Mouse (Mus musculus): ENCODE measurements at regions not wholly inside any gene's neighbourhood (a gene's known extent, or its start where the extent isn't known, plus 50 kb on each side); places are given as distances from the start of the nearest gene placed in this dataset.

DNA sequence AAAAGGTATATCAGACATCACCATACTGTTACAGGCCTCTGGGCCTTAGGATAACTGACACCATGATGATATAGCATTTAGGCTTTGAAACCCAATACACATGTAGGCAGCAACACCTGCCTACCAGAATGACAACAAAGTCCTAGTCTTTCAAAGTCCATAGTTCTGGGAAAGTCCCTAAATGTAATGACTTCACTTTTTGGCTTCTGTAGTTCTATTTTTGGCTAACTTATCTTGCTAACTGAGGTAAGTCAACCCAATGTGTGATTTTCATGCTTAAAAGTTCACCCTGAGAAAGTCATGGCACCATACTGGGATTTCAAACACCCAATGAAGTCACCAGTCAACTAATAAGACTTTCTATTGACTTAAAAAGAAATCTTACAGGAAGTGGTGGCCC lies 485.8 kb upstream of the Fam174a start:
- no peaks in the 10 kb centered on the region for H3K4me1 ChIP-seq
- DNase-seq (ENCODE audit: extremely low spot score, low spot score): no peak
- H3K27ac ChIP-seq: no peak overlapping the region
- no peaks in the 10 kb centered on the region for H3K27me3 ChIP-seq (ENCODE audit: poor library complexity, severe bottlenecking)
- no peak overlapping the region for H3K4me3 ChIP-seq
- no peaks in the 10 kb centered on the region for H3K36me3 ChIP-seq (replicated peaks)
- no peaks in the 10 kb centered on the region for H3K9me3 ChIP-seq

DNA sequence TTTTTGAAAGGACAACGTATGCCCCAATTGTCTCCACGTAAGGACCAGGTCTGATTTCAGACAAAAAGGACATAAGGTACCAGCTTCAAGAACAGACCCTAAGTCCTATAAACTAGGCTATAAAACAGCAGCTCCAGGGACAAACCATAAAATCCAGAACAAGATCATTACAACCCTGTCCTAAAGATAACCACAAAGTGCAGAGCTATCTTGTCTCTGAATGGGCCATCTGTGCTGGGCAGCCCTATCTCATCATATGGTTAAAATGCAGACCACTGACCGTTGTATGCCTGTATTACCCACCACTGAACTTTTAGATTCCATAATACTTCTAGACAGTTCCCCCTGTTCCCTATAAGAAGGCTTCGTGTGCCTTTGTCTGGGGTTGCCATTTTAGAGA lies 477.4 kb upstream of the Fam174a start:
- H3K4me1 ChIP-seq: no peaks in the 10 kb centered on the region
- H3K27me3 ChIP-seq (ENCODE audit: poor library complexity, severe bottlenecking): no peaks in the 10 kb centered on the region
- H3K9me3 ChIP-seq: no peaks in the 10 kb centered on the region
- WGBS: 93% methylated on average over 4 of the region's 4 CpGs
- no peak for DNase-seq (ENCODE audit: extremely low spot score, low spot score)
- H3K4me3 ChIP-seq: no peak overlapping the region
- H3K36me3 ChIP-seq (replicated peaks): no peaks in the 10 kb centered on the region
- no peak overlapping the region for H3K27ac ChIP-seq

DNA sequence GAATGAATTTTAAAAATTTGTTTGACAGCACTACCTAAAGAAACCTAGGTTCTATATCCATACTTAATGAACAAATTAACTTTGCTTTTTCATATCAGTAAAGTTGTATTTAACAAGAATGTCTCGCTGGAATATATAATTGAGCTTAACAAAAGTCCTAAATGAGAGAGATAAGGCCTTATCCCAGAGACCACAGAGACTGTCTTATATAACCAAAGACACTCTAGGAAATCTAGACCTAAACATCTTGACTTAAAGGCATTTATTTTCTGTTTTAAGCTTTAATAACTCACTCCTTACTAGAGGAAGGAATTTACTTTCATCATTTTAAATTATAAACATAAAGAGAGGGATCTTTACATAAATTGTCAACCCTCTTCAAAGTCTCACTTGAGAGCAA lies 461.9 kb upstream of the Fam174a start:
- Histone ChIP-seq H3K9me3 (no peaks in the 10 kb centered on the region), H3K36me3 (replicated peaks) (no peaks in the 10 kb centered on the region), H3K4me3 (no peak overlapping the region), H3K4me1 (no peaks in the 10 kb centered on the region), H3K27me3 (ENCODE audit: poor library complexity, severe bottlenecking) (no peaks in the 10 kb centered on the region), H3K27ac (no peak overlapping the region)
- WGBS: 87% methylated on average over 1 of the region's 1 CpGs
- DNase-seq (ENCODE audit: extremely low spot score, low spot score): no peak

GRCm38 (mm10) chr1:94858464-94858863 lies 455.0 kb upstream of the Fam174a start:
- H3K27me3 ChIP-seq (ENCODE audit: poor library complexity, severe bottlenecking): no peaks in the 10 kb centered on the region
- H3K9me3 ChIP-seq: no peaks in the 10 kb centered on the region
- 86% methylated on average over 2 of the region's 2 CpGs for WGBS
- no peaks in the 10 kb centered on the region for H3K4me1 ChIP-seq
- DNase-seq (ENCODE audit: extremely low spot score, low spot score): no peak
- H3K36me3 ChIP-seq (replicated peaks): no peaks in the 10 kb centered on the region
- H3K4me3 ChIP-seq: no peak overlapping the region
- H3K27ac ChIP-seq: no peak overlapping the region

GRCm38 (mm10) chr1:94868872-94869271 lies 444.6 kb upstream of the Fam174a start:
- Histone ChIP-seq H3K4me3 (no peak overlapping the region), H3K4me1 (no peaks in the 10 kb centered on the region), H3K27me3 (ENCODE audit: poor library complexity, severe bottlenecking) (no peaks in the 10 kb centered on the region), H3K27ac (no peak overlapping the region), H3K36me3 (replicated peaks) (no peaks in the 10 kb centered on the region), H3K9me3 (no peaks in the 10 kb centered on the region)
- no peak for DNase-seq (ENCODE audit: extremely low spot score, low spot score)

- Histone ChIP-seq H3K4me3 (no peak overlapping the region), H3K4me1 (no peaks in the 10 kb centered on the region), H3K27ac (no peak overlapping the region), H3K36me3 (replicated peaks) (no peaks in the 10 kb centered on the region), H3K9me3 (no peaks in the 10 kb centered on the region), H3K27me3 (ENCODE audit: poor library complexity, severe bottlenecking) (no peaks in the 10 kb centered on the region)
- WGBS: 100% methylated on average over 1 of the region's 1 CpGs
- no peak for DNase-seq (ENCODE audit: extremely low spot score, low spot score)
Observed at GRCm38 (mm10) chr1:94880553-94880952, 432.9 kb upstream of the Fam174a start.

DNA sequence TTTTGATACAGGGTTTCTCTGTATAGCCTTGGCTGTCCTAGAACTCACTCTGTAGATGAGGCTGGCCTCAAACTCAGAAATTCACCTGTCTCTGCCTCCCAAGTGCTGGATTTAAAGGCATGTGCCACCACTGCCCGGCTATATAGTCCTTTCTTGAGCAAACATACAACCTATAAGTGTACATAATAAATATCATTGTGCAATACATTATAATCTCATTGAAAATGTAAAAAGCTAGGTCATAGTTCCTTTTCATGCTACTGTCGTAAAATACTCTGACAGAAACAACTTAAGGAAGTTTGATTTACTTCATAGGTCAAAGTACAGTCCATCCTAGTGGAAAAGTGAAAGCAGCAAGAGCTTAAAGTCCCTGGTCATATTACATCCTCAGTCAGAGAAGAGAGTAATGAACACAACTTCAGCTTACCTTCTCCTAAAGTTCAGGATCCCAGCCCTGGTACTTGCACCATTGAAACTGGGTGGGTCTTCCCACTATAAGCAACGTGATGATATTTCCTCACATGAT lies 408.4 kb upstream of the Fam174a start:
- H3K9me3 ChIP-seq: no peaks in the 10 kb centered on the region
- H3K36me3 ChIP-seq (replicated peaks): no peaks in the 10 kb centered on the region
- no peaks in the 10 kb centered on the region for H3K27me3 ChIP-seq (ENCODE audit: poor library complexity, severe bottlenecking)
- H3K27ac ChIP-seq: no peak overlapping the region
- no peak for DNase-seq (ENCODE audit: extremely low spot score, low spot score)
- 85% methylated on average over 3 of the region's 3 CpGs for WGBS
- H3K4me1 ChIP-seq: no peaks in the 10 kb centered on the region
- H3K4me3 ChIP-seq: no peak overlapping the region

DNA sequence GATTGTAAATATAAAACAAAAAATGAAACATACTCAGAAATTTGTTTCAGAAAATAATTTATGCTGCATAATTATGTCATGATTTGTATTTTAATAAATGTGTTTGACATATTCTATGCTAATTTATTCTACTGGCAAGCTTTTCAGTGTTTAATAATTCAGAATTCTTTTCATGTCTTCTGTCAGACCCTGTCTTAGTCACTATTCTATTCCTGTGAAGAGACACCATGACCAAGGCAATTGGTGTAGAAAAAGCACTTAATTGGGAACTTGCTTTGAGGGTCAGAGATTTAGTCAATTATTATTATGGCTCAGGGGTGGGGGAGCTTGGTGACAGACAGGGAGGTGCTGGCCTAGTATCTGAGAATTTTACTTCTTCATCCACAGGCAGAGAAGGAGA lies 402.6 kb upstream of the Fam174a start:
- Histone ChIP-seq H3K27me3 (ENCODE audit: poor library complexity, severe bottlenecking) (no peaks in the 10 kb centered on the region), H3K4me1 (no peaks in the 10 kb centered on the region), H3K4me3 (no peak overlapping the region), H3K27ac (no peak overlapping the region), H3K9me3 (no peaks in the 10 kb centered on the region), H3K36me3 (replicated peaks) (no peaks in the 10 kb centered on the region)
- DNase-seq (ENCODE audit: extremely low spot score, low spot score): no peak
